Mouse (Mus musculus): Measurements from ENCODE around the gene Fev.

- TF ChIP-seq CTCF (IDR thresholded peaks at IDR 0.05; ENCODE audit: extremely low read depth, insufficient read length, insufficient replicate concordance, low read depth, low read length): peak; percentile 91
- TF ChIP-seq POLR2A (IDR thresholded peaks at IDR 0.05; ENCODE audit: low read depth, low read length): no peak
Measured at GRCm38 (mm10) chr1:74880785-74881360, 4.3 kb downstream of the Fev start.

All from small intestine, adult 2 months (tissue).